Mouse (Mus musculus) liver, adult 2 months (tissue): ENCODE measurements at regions not wholly inside any gene's neighbourhood (a gene's known extent, or its start where the extent isn't known, plus 50 kb on each side); places are given as distances from the start of the nearest gene placed in this dataset.

Source experiments
- CTCF ChIP-seq: fragments of 200-500 bp; IDR thresholded peaks from 2 replicates; pipeline ENCODE4 v1.5.1; 2011; ENCODE audit warnings: low read depth, low read length, control low read depth
- POLR2A ChIP-seq: fragments of 200-500 bp; IDR thresholded peaks from 2 replicates; pipeline ENCODE4 v1.6.1; 2011; ENCODE audit warnings: low read length, control low read depth; ENCODE audit not compliant: insufficient read depth; ENCODE audit errors: extremely low read depth

- no peak for TF ChIP-seq CTCF
- no peak for TF ChIP-seq POLR2A
Observed at GRCm38 (mm10) chr15:82695786-82696185, 68.2 kb downstream of the Cyp2d40 start.
